Mouse (Mus musculus) Patski (cell line): ENCODE measurements around the gene Grik2. TPM values are rescaled to one million over a fixed set of nuclear protein-coding genes. Genes with fewer than 3 reads are reported as not detected.
A peak's percentile ranks its signal among the peaks of the same experiment; 100 is the strongest.

Experiments
- ATAC-seq: fragments of 100-300 bp; one replicate; pipeline ENCODE4 v1.8.0; 2021
- CTCF ChIA-PET: fragments of 350-600 bp; sonication (Branson Sonifier 250); formaldehyde crosslinking; loops from one replicate; lab custom pipeline; 2022; ENCODE audit warnings: inconsistent platforms; lab: Charles Lee
- POLR2A ChIA-PET: fragments of 350-600 bp; sonication (Branson Sonifier 250); formaldehyde crosslinking; loops from one replicate; lab custom pipeline; 2022; ENCODE audit warnings: antibody characterized with exemption, inconsistent platforms; lab: Charles Lee
- DNase-seq: peaks from one replicate; pipeline ENCODE4 v3.0.0-alpha.2; 2011; ENCODE audit warnings: low read depth, low spot score
- H3K27me3 ChIP-seq: fragments of 371-371 bp; one replicate; pipeline ENCODE4 v1.5.1; 2021
- CTCF ChIP-seq: fragments of 100-300 bp; IDR thresholded peaks from one replicate; pipeline ENCODE4 v1.5.1; 2021
- in situ Hi-C: fragments of 300-500 bp; cut with MboI; formaldehyde crosslinking; loops from 3 replicates; pipeline ENCODE4 v1.11.1; 2018; ENCODE audit warnings: low pct_unique_long_range_greater_than_20kb, mixed read lengths
- polyA plus RNA-seq: library from polyadenylated mRNA; unstranded; gene quantifications from one replicate; pipeline ENCODE4 v1.2.3, GENCODE M21; 2021

Grik2 gene
- polyA plus RNA-seq: 0.08 TPM

DNA sequence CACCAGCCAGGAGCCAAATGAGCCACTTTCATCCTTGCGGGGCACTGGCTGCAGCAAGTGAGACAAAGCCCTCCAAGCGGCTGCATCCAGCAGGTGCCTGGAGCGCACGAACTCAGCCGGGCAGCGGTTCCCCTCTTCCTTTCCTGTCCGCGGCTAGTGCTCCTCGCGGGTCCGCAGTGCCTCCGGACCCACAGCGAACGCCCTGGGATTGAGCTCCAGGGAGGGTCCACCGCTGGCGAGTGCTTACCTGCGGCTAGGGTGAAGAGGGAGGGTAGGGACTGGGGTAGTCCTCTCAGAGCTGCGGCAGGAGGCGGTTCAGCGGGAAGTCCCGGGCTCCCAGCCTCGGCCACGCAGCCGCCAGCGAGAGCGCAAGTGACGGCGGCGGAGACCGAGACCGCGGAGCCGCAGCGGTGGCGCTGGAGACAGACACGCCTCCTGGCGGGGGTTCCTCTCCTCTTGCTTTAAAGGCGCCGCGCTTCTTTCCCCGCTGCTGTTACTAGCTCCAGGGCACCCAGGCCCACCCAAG is at the start of gene Grik2:
Gene Grik2, minus strand, starts transcription at position 386 of the 526 bp plus-strand sequence.
- CTCF ChIA-PET: no interaction called here
- POLR2A ChIA-PET: no interaction called here
- peak; percentile 73 for ATAC-seq
- no peak for DNase-seq
- in situ Hi-C loops: no loop called here
- H3K27me3 ChIP-seq: peaks cover 17% of the 10 kb centered on the region
- TF ChIP-seq CTCF: peak; percentile 15

DNA sequence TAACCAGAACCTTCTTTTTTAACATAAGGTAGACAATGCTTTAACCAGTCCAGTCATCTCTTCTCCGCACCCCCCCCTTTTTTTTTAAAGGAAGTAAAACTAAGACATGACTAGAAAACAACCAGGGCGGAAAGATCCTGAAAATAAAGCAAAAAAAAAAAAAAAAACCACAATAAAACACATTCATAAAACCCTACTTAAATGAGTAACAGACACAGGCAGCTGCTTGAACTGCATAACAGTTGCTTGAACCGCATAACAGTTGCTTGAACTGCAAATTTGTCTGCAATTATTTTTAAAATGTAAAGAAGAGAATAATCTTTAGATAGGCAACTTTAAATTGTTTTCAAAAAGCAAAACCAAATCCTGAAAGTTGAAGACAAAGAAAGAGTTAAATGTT is 45.8 kb upstream of the Grik2 start:
- H3K27me3 ChIP-seq: no peaks in the 10 kb centered on the region
- in situ Hi-C loops: no loop called here
- ATAC-seq (no peak), DNase-seq (no peak)
- POLR2A ChIA-PET: no interaction called here
- no peak for TF ChIP-seq CTCF
- CTCF ChIA-PET: no interaction called here

DNA sequence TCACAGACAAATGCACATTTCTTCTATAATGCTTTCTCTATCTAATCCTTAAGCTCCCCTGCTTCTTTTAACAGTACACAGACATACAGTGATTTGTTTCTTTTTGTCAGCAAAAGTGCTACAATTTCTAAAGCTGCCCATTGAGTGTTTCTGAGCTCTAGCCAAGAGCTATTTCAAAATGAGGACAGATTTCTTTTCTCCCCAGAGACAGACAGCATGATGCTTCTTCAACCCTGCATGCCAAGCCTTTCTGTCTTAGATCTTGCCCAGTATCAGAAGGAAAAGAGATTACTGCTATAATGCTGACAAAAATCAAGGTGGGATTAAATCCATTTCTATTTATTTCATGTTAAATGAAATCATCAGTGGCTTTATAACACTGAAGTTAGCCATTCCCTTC is 18.7 kb upstream of the Grik2 start:
- in situ Hi-C loops: no loop called here
- TF ChIP-seq CTCF: no peak
- ATAC-seq (no peak), DNase-seq (no peak)
- POLR2A ChIA-PET: no interaction called here
- no peaks in the 10 kb centered on the region for H3K27me3 ChIP-seq
- CTCF ChIA-PET: no interaction called here

DNA sequence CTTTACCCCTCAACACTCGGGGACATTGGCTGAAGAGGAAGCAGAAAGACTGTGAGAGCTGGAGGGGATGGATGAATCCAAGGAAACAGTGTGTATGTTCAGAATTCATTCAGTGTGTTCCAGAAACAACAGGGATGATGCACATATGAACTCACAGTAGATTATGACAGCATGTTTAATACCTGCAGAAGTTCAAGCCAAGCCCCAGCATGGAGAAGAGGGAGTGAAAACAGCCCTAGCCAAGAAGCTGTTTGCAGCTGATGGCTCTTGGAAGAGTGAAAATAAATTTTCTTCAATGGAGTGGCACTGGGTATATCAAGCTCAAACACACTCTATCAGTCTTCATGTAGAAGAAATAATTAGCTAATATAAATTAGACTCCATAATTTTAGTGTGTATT is 12.4 kb upstream of the Grik2 start:
- DNase-seq: no peak
- ChIA-PET POLR2A (interaction anchor here (0.6 kb wide), 1 partner anchor 421 kb away, joined by 3 read pairs; no protein-coding TSS in a partner anchor), CTCF (interaction anchor here (1.4 kb wide), 1 partner anchor 11 kb away, joined by 3 read pairs; no protein-coding TSS in a partner anchor)
- no peak for TF ChIP-seq CTCF
- ATAC-seq: no peak
- no peaks in the 10 kb centered on the region for H3K27me3 ChIP-seq
- in situ Hi-C loops: no loop called here

DNA sequence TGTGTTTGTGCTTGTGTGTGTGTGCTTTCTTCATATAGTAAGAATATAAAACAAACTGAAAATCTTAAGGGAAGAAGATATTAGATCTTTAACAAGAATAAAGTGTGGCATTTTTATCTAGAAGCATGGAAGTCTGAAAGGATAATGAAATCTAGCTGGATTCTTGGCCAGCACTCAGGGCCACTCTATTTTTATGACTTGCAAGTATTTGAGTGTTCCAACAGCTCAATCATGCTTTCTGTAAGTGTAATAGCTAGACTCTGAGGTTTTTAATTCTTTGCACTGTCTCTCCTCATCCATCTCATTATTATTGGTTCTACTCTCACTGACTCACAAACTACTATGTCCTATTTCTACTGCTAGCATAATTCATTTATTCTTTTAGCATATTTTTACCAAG is 5.6 kb upstream of the Grik2 start:
- no peak for ATAC-seq
- CTCF ChIA-PET: no interaction called here
- no peak for TF ChIP-seq CTCF
- POLR2A ChIA-PET: no interaction called here
- no peaks in the 10 kb centered on the region for H3K27me3 ChIP-seq
- no peak for DNase-seq
- in situ Hi-C loops: no loop called here

DNA sequence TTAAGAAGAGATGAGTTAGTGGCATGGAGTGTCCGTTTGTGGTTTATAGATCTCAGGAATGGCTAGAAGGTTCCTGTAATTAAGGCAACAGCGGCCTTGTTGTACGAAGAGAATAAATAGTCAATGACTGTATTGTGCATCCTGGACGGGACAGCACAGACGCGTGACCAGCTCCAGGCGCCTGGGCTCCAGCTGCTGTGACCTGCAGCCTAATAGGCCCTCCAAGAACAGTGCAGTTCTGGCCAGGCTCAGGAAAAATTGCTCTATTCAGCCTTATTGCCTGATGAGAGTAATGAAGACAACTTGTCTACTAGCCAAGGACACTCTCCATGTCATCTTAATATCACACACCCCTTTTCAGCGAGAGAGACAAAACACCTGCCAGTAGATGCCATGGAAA is 1.8 kb upstream of the Grik2 start:
- TF ChIP-seq CTCF: no peak
- ATAC-seq (no peak), DNase-seq (no peak)
- CTCF ChIA-PET: interaction anchor here (1.1 kb wide), 1 partner anchor 11 kb away, joined by 3 read pairs; no protein-coding TSS in a partner anchor
- POLR2A ChIA-PET: no interaction called here
- in situ Hi-C loops: no loop called here
- H3K27me3 ChIP-seq: peaks cover 9% of the 10 kb centered on the region

DNA sequence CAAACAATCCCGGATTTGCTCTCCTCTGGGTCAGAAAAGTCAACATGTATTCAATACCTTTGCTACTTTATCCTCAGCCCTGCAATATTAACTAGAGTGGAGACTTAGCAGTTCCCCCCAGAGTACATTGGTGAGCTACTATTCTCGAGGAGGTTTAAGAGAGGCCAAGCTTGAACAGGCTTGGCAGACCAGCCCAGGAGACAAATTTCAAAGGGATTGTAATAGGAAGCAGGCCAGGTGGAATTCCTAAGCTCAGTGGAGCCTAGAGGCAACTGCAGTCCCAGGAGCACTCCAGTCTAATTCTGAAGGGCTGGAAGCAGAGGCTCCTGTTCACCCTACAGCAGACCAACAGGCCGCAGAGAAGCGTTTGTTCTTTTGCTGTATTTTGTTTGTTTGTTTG is 1.1 kb upstream of the Grik2 start:
- POLR2A ChIA-PET: no interaction called here
- ATAC-seq (no peak), DNase-seq (no peak)
- CTCF ChIA-PET: interaction anchor here (1.1 kb wide), 1 partner anchor 11 kb away, joined by 3 read pairs; no protein-coding TSS in a partner anchor
- TF ChIP-seq CTCF: no peak
- H3K27me3 ChIP-seq: peaks cover 11% of the 10 kb centered on the region
- in situ Hi-C loops: no loop called here

DNA sequence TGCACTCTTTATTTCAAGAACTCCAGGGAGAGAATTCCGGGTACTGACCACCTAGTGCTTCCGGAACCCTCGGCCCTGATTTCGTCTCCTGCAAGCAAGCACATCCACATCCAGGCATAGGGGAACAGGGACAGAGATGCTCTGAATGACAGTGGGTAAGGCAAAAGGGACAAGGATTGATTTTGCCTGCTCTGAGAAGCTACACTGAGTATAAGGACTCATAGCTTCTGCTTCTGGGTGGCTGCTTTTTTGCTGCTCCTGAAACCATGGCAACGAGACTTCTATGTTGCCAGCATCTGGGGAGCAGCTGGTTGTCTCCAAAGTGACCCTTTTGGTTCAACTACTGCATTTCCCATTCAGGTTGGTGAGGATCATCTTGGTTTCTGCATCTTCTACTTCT is 348 bp upstream of the Grik2 start:
- H3K27me3 ChIP-seq: peaks cover 13% of the 10 kb centered on the region
- POLR2A ChIA-PET: no interaction called here
- no peak for TF ChIP-seq CTCF
- in situ Hi-C loops: no loop called here
- no peak for DNase-seq
- CTCF ChIA-PET: no interaction called here
- ATAC-seq: no peak

DNA sequence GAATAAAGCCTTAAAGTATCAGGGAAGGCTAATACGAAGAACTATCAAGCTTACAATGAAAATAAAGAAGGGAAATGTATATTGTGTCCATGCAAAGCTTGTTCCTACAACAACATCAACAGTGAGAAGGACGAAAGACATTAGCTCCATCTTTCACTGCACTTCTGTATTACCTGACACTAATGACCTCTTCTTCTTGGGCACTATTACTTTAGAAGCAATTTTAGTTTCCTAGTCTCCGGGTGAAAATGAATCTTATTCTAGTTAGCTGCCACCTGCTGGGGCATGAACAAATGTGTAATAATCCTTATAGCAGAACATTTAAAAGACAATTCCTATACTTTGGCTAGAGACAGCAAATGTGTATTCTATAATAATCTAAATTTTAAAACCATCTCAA is 1.9 kb downstream of the Grik2 start:
- H3K27me3 ChIP-seq: peaks cover 29% of the 10 kb centered on the region
- no peak for TF ChIP-seq CTCF
- ATAC-seq: no peak
- POLR2A ChIA-PET: no interaction called here
- in situ Hi-C loops: no loop called here
- CTCF ChIA-PET: no interaction called here
- DNase-seq: no peak

DNA sequence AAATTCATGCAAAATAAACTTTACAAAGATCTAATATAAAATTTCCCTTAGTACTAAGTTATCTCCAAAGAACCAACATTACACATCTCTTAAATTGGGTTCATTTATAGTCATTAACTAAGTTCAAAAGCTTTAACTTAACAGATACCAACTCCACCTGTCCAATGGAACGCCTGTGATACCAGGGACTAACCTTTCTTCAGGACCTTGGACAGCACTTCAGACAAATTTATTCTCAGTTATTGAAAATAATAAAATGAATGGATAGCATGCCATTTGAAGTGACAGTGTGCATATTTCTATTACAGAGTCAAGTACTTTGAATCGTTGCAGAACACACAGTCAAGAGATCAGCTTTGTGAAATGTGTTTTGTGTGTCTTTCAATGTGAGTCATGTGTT is 3.1 kb downstream of the Grik2 start:
- ChIA-PET CTCF (no interaction called here), POLR2A (no interaction called here)
- in situ Hi-C loops: no loop called here
- no peak for DNase-seq
- H3K27me3 ChIP-seq: peaks cover 37% of the 10 kb centered on the region
- no peak for ATAC-seq
- TF ChIP-seq CTCF: no peak

DNA sequence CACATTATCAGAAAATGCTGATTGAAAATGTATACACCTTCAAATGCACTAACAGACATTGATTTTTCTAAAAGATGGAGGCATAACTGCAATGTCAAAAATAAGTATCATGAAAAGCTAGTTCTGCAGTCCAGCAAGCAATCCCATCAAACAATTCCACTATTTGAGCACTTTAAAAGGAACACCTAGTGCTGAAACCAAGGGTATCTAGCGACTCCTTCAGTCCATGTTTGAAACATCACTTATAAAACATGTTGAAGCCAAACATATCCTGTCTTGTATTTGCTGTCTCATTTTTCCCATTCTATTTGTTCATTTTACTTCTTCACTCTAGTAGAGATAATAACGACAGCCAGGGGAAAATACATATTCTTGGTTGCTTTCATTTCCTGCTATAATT is 3.7 kb downstream of the Grik2 start:
- in situ Hi-C loops: no loop called here
- DNase-seq: no peak
- POLR2A ChIA-PET: no interaction called here
- no peak for TF ChIP-seq CTCF
- peaks cover 37% of the 10 kb centered on the region for H3K27me3 ChIP-seq
- no peak for ATAC-seq
- CTCF ChIA-PET: no interaction called here
